Mouse (Mus musculus): ENCODE data around the gene Foxl1.
A peak's percentile ranks its signal among the peaks of the same experiment; 100 is the strongest.

DNA sequence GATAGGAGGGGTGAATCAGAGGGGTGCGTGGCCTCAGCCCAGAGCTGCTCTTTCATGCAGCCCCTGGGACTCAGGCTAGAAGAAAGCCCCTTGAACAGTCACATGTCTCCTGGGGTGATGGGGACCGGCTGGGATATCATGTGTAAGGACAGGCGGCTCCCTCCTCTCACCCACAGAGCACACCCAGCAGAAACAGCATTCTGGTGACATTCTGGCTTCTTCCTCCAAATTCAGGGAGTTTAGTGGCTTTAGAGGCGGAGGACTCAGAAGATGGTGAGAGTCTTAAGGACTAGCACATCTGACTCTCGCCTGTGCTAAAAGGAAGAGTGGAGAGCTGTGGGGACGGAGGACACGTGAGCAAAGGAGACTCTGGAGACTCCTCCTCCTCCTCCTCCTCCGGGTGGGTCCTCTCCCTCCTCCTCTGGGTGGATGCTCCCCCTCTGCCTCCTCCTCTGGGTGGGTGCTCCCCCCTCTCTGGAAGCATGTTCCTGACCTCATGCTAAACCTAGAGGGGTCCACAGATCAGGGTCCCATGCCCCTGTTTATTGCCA is 47.9 kb downstream of the Foxl1 start:
- TF ChIP-seq MEF2A (IDR thresholded peaks at IDR 0.05; ENCODE audit: extremely low read depth, insufficient replicate concordance, low read depth, low read length, poor library complexity, severe bottlenecking) (no peak), EP300 (IDR thresholded peaks at IDR 0.05; ENCODE audit: low read depth in 1 of 2, low read length in 2 of 2) (no peak), E2F4 (IDR thresholded peaks at IDR 0.05; ENCODE audit: borderline replicate concordance, low read depth, low read length) (no peak), POLR2A (IDR thresholded peaks at IDR 0.05; ENCODE audit: control insufficient read depth in 1 of 2, insufficient read depth in 1 of 2, low read depth in 1 of 2, low read length in 2 of 2, poor library complexity in 1 of 2) (peak in 1 of 2 experiments; percentile 61; a peak in 2 of 4 replicates), ETS1 (IDR thresholded peaks at IDR 0.05; ENCODE audit: low read depth, low read length) (no peak), CHD2 (IDR thresholded peaks at IDR 0.05; ENCODE audit: low read length) (no peak), TBP (IDR thresholded peaks at IDR 0.05; ENCODE audit: low read depth, low read length) (no peak), NRF1 (IDR thresholded peaks at IDR 0.05; ENCODE audit: insufficient read depth, low read depth, low read length, poor library complexity, severe bottlenecking) (no peak), ELF1 (IDR thresholded peaks at IDR 0.05; ENCODE audit: low read depth, low read length) (no peak)

Measured in MEL (cell line).